In the genomic region with DNA sequence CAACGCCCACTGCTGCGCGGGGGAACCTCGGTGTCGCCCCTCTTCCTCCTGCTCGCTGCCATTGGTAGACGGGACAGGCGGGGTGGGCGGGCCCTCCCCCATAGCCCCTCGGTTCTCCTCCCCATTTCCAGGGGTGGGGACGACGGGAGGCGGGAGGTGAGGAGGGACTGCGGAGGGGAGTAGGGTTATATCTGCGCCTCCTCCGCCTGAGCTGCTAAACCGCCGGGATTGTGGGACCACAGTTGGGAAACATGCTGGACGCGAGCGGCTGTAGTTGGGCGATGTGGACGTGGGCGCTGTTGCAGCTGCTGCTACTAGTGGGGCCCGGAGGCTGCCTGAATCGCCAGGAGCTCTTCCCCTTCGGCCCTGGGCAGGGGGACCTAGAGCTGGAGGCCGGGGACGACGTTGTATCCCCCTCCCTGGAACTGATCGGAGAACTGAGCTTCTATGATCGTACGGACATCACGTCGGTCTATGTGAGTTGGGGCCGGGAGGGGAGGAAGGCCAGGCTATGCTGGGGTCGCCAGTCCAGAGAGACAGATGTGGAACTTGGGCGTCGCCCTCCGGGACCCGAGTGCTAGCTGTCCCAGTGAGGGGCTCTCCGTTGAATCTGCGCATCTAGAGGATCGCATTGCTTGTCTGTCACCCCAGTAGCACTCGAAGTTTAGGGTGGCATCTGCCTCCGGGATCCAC, we compare ENCODE assay signal across 8 mouse cellular contexts.
DNase-seq lines count a peak whose midpoint lies in the region; ATAC-seq and TF ChIP-seq lines count a peak whose summit lies in the region.
"Not testable (repeated sequence)": the region's sequence is repeated elsewhere in the genome, so short reads cannot be mapped to it uniquely, and the experiment has no call there.

No protein-coding gene starts in this region.

- not testable (repeated sequence) for H3K36me3 ChIP-seq in heart, embryonic 14.5 days (ENCODE audit: control insufficient read depth, insufficient read depth, low read length); hindbrain, postnatal 0 days (ENCODE audit: insufficient read depth, low read length); lung, embryonic 15.5 days; neural tube, embryonic 11.5 days (ENCODE audit: control insufficient read depth, insufficient read depth, low read length)

- H3K9ac ChIP-seq in heart, embryonic 14.5 days (ENCODE audit: low read length); hindbrain, postnatal 0 days (replicated peaks; ENCODE audit: low read length); lung, embryonic 15.5 days; neural tube, embryonic 11.5 days (ENCODE audit: low read length): not testable (repeated sequence)

- peak overlapping the region; percentile 54 for H3K4me3 ChIP-seq in brown adipose tissue, adult 24 weeks (ENCODE audit: insufficient read depth, low read depth, low read length)
- peak overlapping the region; percentile 27 to 44; a peak in 3 of 4 replicates for H3K4me3 ChIP-seq in heart, embryonic 14.5 days (ENCODE audit: control insufficient read depth in 1 of 2, insufficient read depth in 1 of 2, low read depth in 1 of 2, low read length in 2 of 2)
- 0 out of 2 replicates have a peak overlapping the region, but pooled peaks have one; percentile 11 for H3K4me3 ChIP-seq in hindbrain, postnatal 0 days (ENCODE audit: low read length)
- peak overlapping the region; percentile 31 for H3K4me3 ChIP-seq in lung, embryonic 15.5 days
- not testable (repeated sequence) for H3K4me3 ChIP-seq in neural tube, embryonic 11.5 days (ENCODE audit: low read depth, low read length)

- H3K27ac ChIP-seq in brown adipose tissue, adult 24 weeks (replicated peaks; ENCODE audit: low read depth, low read length), result peak overlapping the region; percentile 31; the same call in 1 of the 2 replicates
- H3K27ac ChIP-seq in heart, embryonic 14.5 days (replicated peaks in 1 of 2; ENCODE audit: control insufficient read depth in 1 of 2, insufficient read depth in 1 of 2, low read depth in 2 of 2, low read length in 2 of 2); hindbrain, postnatal 0 days; lung, embryonic 15.5 days; neural tube, embryonic 11.5 days (ENCODE audit: low read depth, low read length): not testable (repeated sequence)

- TF ChIP-seq CTCF in hindbrain, postnatal 0 days (IDR thresholded peaks at IDR 0.05; ENCODE audit: low read depth), result not testable (repeated sequence)

- H3K27me3 ChIP-seq in heart, embryonic 14.5 days (ENCODE audit: control insufficient read depth, insufficient read depth, low read length); hindbrain, postnatal 0 days (ENCODE audit: insufficient read depth, low read length); lung, embryonic 15.5 days; neural tube, embryonic 11.5 days (ENCODE audit: control insufficient read depth, insufficient read depth, low read length): not testable (repeated sequence)

- not testable (repeated sequence) for H3K9me3 ChIP-seq in heart, embryonic 14.5 days (ENCODE audit: control insufficient read depth, low read length); hindbrain, postnatal 0 days (ENCODE audit: low read length); lung, embryonic 15.5 days; neural tube, embryonic 11.5 days (ENCODE audit: control insufficient read depth, low read length)

- not testable (repeated sequence) for DNase-seq in hindbrain, postnatal 0 days (ENCODE audit: low spot score); neural tube, embryonic 11.5 days (ENCODE audit: low spot score)
- DNase-seq in kidney, postnatal 4 days, result peak; percentile 55 to 75
- DNase-seq in testis, postnatal 14 days (ENCODE audit: low spot score), result peak; percentile 20

- H3K4me1 ChIP-seq in brown adipose tissue, adult 24 weeks (ENCODE audit: control insufficient read depth, insufficient read depth, insufficient read length, low read length); heart, embryonic 14.5 days (ENCODE audit: control insufficient read depth in 2 of 2, insufficient read depth in 2 of 2, low read length in 2 of 2); hindbrain, postnatal 0 days (ENCODE audit: insufficient read depth, low read length); lung, embryonic 15.5 days; neural tube, embryonic 11.5 days (ENCODE audit: control insufficient read depth, insufficient read depth, low read length): not testable (repeated sequence)

- peak overlapping the region; percentile 50 for H3K4me2 ChIP-seq in heart, embryonic 14.5 days (ENCODE audit: low read length)
- peak overlapping the region; percentile 27; the same call in 1 of the 2 replicates for H3K4me2 ChIP-seq in hindbrain, postnatal 0 days (ENCODE audit: low read depth, low read length)
- peak overlapping the region; percentile 49 for H3K4me2 ChIP-seq in lung, embryonic 15.5 days
- not testable (repeated sequence) for H3K4me2 ChIP-seq in neural tube, embryonic 11.5 days (ENCODE audit: low read depth)

- under 1% methylated on average over 24 of the region's 46 CpGs for WGBS in heart, embryonic 14.5 days
- under 1% methylated on average over 19 of the region's 46 CpGs for WGBS in hindbrain, postnatal 0 days
- under 1% methylated on average over 28 of the region's 46 CpGs for WGBS in lung, embryonic 15.5 days
- WGBS in neural tube, embryonic 11.5 days, result 2% methylated on average over 21 of the region's 46 CpGs

- peak; percentile 82 for ATAC-seq in frontal cortex, adult (ENCODE audit: low TSS enrichment)
- peak; percentile 56 for ATAC-seq in heart, embryonic 14.5 days (ENCODE audit: insufficient number of reproducible peaks, insufficient read depth, low FRiP score, low read depth)
- ATAC-seq in hindbrain, postnatal 0 days, result peak; percentile 61
- ATAC-seq in lung, embryonic 15.5 days (ENCODE audit: borderline replicate concordance, extremely low read depth, low FRiP score, low TSS enrichment), result peak; percentile 85
- ATAC-seq in neural tube, embryonic 11.5 days (ENCODE audit: insufficient read depth, low FRiP score, low TSS enrichment), result peak; percentile 70
